Mouse (Mus musculus) liver, postnatal 0 days (tissue): ENCODE data around the gene 2310007B03Rik. TPM values are rescaled to one million over a fixed set of nuclear protein-coding genes. Genes with fewer than 3 reads are reported as not detected.

Experiments
- ATAC-seq: fragments of 200-750 bp; cut with Nextera tagmentation; 2 replicates; pipeline ENCODE4 v1.8.0; 2017; ENCODE audit warnings: mild to moderate bottlenecking, moderate library complexity
- DNase-seq: peaks from one replicate; pipeline ENCODE4 v3.0.0-alpha.2; 2016
- H3K27ac ChIP-seq: fragments of 300-500 bp; sonication (generic); 2 replicates; pipeline ENCODE4 v1.5.1; 2014; ENCODE audit warnings: antibody characterized with exemption, moderate library complexity, mild to moderate bottlenecking, low read depth
- H3K27me3 ChIP-seq: fragments of 300-500 bp; sonication (generic); 2 replicates; pipeline ENCODE4 v1.6.1; 2014; ENCODE audit warnings: low read length, control low read depth, mixed read lengths; ENCODE audit not compliant: insufficient read depth
- H3K36me3 ChIP-seq: fragments of 300-500 bp; sonication (generic); replicated peaks from 2 replicates; pipeline ENCODE4 v1.6.1; 2014; ENCODE audit warnings: mild to moderate bottlenecking, control low read depth, low read length, moderate library complexity, mixed read lengths; ENCODE audit not compliant: insufficient read depth
- H3K4me1 ChIP-seq: fragments of 300-500 bp; sonication (generic); 2 replicates; pipeline ENCODE4 v1.6.1; 2014; ENCODE audit warnings: antibody characterized with exemption, mild to moderate bottlenecking, control low read depth; ENCODE audit not compliant: insufficient read depth
- H3K4me2 ChIP-seq: fragments of 300-500 bp; sonication (generic); 2 replicates; pipeline ENCODE4 v1.6.1; 2014; ENCODE audit warnings: low read depth, mild to moderate bottlenecking, low read length, moderate library complexity, mixed read lengths
- H3K4me3 ChIP-seq: fragments of 300-500 bp; sonication (generic); 2 replicates; pipeline ENCODE4 v1.5.1; 2014; ENCODE audit warnings: low read depth, low read length
- H3K9ac ChIP-seq: fragments of 300-500 bp; sonication (generic); replicated peaks from 2 replicates; pipeline ENCODE4 v1.6.1; 2014; ENCODE audit warnings: mild to moderate bottlenecking, moderate library complexity
- H3K9me3 ChIP-seq: fragments of 300-500 bp; sonication (generic); 2 replicates; pipeline ENCODE4 v1.6.1; 2016; ENCODE audit warnings: mild to moderate bottlenecking, control low read depth, low read length, mixed read lengths
- CTCF ChIP-seq: sonication (generic); IDR thresholded peaks from 2 replicates; pipeline ENCODE4 v1.5.1; 2016; ENCODE audit warnings: antibody characterized with exemption, low read depth
- EP300 ChIP-seq: IDR thresholded peaks from 2 replicates; pipeline ENCODE4 v1.6.1; 2016; ENCODE audit warnings: antibody characterized with exemption, low read depth, mild to moderate bottlenecking
- WGBS: fragments of 180-500 bp; shearing (Covaris S2); extraction: QIAGEN DNeasy Blood & Tissue Kit; methylation state at CpG from one replicate; pipeline ENCODE4 v1.1.7; 2014; ENCODE audit not compliant: insufficient replicate concordance; 5-methylcytosine and 5-hydroxymethylcytosine counted together
- polyA plus RNA-seq: library from polyadenylated mRNA; unstranded; fragments of >200 nt; fragmentation: Nextera tagmentation; extraction: Ambion mirVana; gene quantifications from 2 replicates; pipeline ENCODE4 v1.2.1, GENCODE M21; 2015

2310007B03Rik gene
- polyA plus RNA-seq, 1 experiment from 2014 or later, result 0.51 TPM

- Histone ChIP-seq H3K4me1 (no peaks in the 10 kb centered on the region), H3K9ac (no peak overlapping the region), H3K4me3 (no peak overlapping the region), H3K36me3 (no peaks in the 10 kb centered on the region), H3K27ac (no peak overlapping the region), H3K9me3 (peaks cover 3% of the 10 kb centered on the region; the same call in 1 of the 2 replicates), H3K27me3 (no peaks in the 10 kb centered on the region), H3K4me2 (no peak overlapping the region)
- 80% methylated on average over 3 of the region's 3 CpGs for WGBS
- TF ChIP-seq EP300 (no peak), CTCF (no peak)
- DNase-seq (no peak), ATAC-seq (no peak)
These were observed 34.2 kb upstream of the 2310007B03Rik start for GRCm38 (mm10) chr1:93194961-93195360.

GRCm38 (mm10) chr1:93190726-93191305 lies 30.1 kb upstream of the 2310007B03Rik start:
- WGBS, result 26% methylated on average over 9 of the region's 17 CpGs
- no peak overlapping the region for H3K4me2 ChIP-seq
- ATAC-seq, result no peak

GRCm38 (mm10) chr1:93184071-93184828 lies 23.5 kb upstream of the 2310007B03Rik start:
- Histone ChIP-seq H3K4me3 (no peak overlapping the region), H3K27ac (no peak overlapping the region), H3K27me3 (no peaks in the 10 kb centered on the region), H3K4me2 (no peak overlapping the region), H3K9me3 (no peaks in the 10 kb centered on the region), H3K36me3 (no peaks in the 10 kb centered on the region), H3K9ac (no peak overlapping the region), H3K4me1 (no peaks in the 10 kb centered on the region)
- TF ChIP-seq CTCF (no peak), EP300 (no peak)
- no peak for ATAC-seq
- no peak for DNase-seq
- 72% methylated on average over 14 of the region's 14 CpGs for WGBS

More at GRCm38 (mm10) chr1:93190726-93191305, 30.1 kb upstream of the 2310007B03Rik start:
- H3K4me1 ChIP-seq, result no peaks in the 10 kb centered on the region
- H3K36me3 ChIP-seq, result no peaks in the 10 kb centered on the region
- H3K27me3 ChIP-seq, result no peaks in the 10 kb centered on the region
- H3K27ac ChIP-seq, result no peak overlapping the region
- H3K9ac ChIP-seq, result no peak overlapping the region
- TF ChIP-seq EP300 (no peak), CTCF (no peak)
- peaks cover 3% of the 10 kb centered on the region; the same call in 1 of the 2 replicates for H3K9me3 ChIP-seq
- H3K4me3 ChIP-seq, result no peak overlapping the region
- no peak for DNase-seq

- H3K9me3 ChIP-seq, result no peaks in the 10 kb centered on the region
- H3K4me2 ChIP-seq, result no peak overlapping the region
- ATAC-seq, result no peak
- H3K9ac ChIP-seq, result no peak overlapping the region
- TF ChIP-seq CTCF (no peak), EP300 (no peak)
- no peaks in the 10 kb centered on the region for H3K36me3 ChIP-seq
- no peak overlapping the region for H3K4me3 ChIP-seq
- no peak overlapping the region for H3K27ac ChIP-seq
- 0 out of 2 replicates have a peak, but pooled peaks cover 11% of the 10 kb centered on the region for H3K27me3 ChIP-seq
- WGBS, result 74% methylated on average over 7 of the region's 7 CpGs
- H3K4me1 ChIP-seq, result no peaks in the 10 kb centered on the region
- no peak for DNase-seq
These were observed 21.5 kb upstream of the 2310007B03Rik start for GRCm38 (mm10) chr1:93182281-93182680.

GRCm38 (mm10) chr1:93176525-93177332 lies 16.0 kb upstream of the 2310007B03Rik start:
- TF ChIP-seq EP300, result no peak
- TF ChIP-seq CTCF, result no peak
- Histone ChIP-seq H3K4me2 (peak overlapping the region; percentile 58), H3K9me3 (no peaks in the 10 kb centered on the region), H3K4me3 (peak overlapping the region; percentile 1; the same call in 1 of the 2 replicates), H3K27ac (no peak overlapping the region), H3K4me1 (no peaks in the 10 kb centered on the region), H3K27me3 (peaks cover 30% of the 10 kb centered on the region), H3K9ac (no peak overlapping the region), H3K36me3 (no peaks in the 10 kb centered on the region)
- 4% methylated on average over 41 of the region's 44 CpGs for WGBS
- ATAC-seq (peak; percentile 50; the same call in 1 of the 2 replicates), DNase-seq (peak; percentile 38)

GRCm38 (mm10) chr1:93175849-93176248 lies 15.1 kb upstream of the 2310007B03Rik start:
- DNase-seq (no peak), ATAC-seq (no peak)
- TF ChIP-seq CTCF (no peak), EP300 (no peak)
- peaks cover 30% of the 10 kb centered on the region for H3K27me3 ChIP-seq
- no peaks in the 10 kb centered on the region for H3K9me3 ChIP-seq
- H3K36me3 ChIP-seq, result no peaks in the 10 kb centered on the region
- 24% methylated on average over 6 of the region's 6 CpGs for WGBS
- H3K9ac ChIP-seq, result no peak overlapping the region
- no peak overlapping the region for H3K4me2 ChIP-seq
- no peaks in the 10 kb centered on the region for H3K4me1 ChIP-seq
- H3K4me3 ChIP-seq, result no peak overlapping the region
- no peak overlapping the region for H3K27ac ChIP-seq
